Mouse (Mus musculus) retina, embryonic 14.5 days (tissue): Measurements from ENCODE around the gene Cpm.
"Not testable (repeated sequence)": the region's sequence is repeated elsewhere in the genome, so short reads cannot be mapped to it uniquely, and the experiment has no call there.

Experiments used
- DNase-seq: peaks from one replicate; pipeline ENCODE4 v3.0.0-alpha.2; 2015; ENCODE audit warnings: low spot score

Cpm gene

DNA sequence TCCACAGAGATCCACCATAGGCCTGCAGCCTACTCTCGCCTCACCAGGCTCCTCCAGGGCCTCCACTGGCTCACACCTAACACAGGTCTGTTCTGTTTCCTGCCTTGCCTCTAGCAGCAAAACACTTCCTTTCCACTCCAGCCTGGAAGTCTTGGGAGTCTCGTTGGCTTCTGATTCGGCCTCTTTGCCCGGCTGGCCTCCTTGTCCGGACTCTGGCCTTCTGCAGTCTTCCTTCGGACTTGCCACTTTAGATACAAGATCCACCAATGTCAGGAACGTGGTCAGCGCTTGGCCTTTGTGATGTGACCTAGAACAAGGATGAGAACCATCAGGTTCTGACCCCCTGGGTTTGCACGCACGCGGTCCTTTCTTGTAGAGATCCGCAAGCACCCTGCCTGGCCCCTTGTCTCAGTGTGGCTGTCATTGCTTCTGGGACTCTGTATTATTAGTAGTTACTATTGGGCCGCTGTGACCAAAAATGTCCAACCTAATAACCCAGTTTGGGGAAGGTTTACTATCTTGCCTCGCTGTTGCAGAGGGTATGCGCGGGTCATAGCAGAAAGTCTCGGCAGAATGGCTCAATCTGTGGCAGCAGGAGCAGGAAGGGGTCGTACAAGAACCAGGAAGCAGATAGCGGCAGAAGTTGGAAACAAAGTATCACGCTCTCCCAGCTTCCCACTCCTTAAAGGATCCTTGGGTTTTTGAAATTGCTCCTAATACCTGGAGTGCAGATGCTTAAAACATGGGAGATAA is 22.1 kb upstream of the Cpm start:
- no peak for DNase-seq

- DNase-seq, result no peak
Measured at GRCm38 (mm10) chr10:117607804-117608279, 21.5 kb upstream of the Cpm start.

- no peak for DNase-seq
Measured at GRCm38 (mm10) chr10:117608487-117608886, 20.8 kb upstream of the Cpm start.

DNA sequence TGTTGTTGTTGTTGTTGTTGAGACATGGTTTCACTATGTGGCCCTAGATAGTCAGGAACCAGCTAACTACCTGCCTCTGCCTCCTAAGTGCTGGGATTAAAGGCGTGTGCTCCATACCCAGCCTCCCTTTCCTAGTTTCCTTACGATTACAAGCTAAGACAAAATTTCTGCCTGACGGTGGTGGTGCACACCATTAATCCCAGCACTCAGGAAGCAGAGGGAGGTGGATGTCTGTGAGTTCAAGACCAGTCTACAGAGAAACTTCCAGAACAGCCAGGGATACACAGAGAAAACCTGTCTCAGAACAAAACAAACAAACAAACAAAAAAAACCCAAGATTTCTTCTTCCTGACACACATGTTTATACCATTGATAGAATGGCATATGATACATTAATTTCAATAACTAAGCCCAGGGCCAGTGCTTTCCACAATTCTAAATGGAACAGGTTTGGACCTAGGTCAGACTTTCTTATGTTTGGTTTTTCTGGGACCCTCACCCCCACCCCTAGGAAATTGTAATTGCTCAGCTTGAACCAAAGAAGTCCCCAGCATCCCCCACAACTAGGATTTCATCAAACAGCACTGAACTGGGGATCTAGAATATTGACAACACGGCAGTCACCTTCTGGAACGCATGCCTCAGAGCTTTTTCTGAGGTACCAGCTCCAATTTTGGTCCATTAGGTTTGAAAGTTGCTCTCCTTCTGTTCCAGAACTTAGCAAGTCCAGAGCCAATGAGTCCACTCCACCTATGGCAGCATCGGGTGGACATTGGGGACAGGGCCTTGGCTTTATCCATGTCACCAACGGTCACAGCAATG is 20.1 kb upstream of the Cpm start:
- DNase-seq, result no peak

DNA sequence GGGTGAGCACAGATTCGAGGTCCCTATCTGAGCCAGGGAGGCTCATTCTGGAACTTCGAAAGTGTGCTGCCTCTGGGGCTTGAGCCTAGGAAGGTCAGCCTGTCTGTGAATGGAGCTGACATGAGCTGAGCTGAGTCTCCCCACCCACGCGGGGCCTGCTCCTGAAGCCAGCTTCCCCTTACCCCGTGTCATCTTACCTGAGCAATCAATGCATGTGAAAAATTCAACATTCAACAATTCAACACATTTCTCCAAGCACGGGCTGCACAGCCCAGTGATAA is 19.6 kb upstream of the Cpm start:
- no peak for DNase-seq

DNA sequence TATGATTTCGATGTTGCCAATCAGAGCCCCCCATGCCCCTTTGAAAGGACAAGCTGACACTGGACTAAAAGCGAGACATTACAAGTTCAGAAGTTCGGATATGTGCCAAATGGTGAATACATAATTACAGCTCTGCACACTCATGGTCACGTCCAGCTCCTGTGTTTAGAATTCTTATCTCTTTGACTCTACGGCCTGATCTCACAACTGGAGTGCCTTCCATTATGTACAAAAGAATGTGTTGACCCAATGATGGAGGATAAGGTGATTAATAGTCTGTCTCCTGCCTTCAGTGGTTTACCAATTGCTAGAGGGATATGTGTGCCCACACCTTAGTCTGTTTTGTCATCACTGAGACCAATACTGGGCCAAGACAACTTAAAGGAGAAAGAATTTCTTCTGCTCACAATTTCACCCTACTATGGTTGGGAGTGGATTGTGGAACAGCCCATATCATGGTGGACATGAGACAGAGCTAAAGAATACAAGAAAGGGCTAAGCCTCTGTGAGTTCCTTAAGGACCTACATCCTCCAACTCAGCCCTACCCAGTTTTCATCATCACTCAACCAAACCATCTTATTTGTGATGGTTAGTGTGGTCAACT is 19.0 kb upstream of the Cpm start:
- DNase-seq, result no peak

DNA sequence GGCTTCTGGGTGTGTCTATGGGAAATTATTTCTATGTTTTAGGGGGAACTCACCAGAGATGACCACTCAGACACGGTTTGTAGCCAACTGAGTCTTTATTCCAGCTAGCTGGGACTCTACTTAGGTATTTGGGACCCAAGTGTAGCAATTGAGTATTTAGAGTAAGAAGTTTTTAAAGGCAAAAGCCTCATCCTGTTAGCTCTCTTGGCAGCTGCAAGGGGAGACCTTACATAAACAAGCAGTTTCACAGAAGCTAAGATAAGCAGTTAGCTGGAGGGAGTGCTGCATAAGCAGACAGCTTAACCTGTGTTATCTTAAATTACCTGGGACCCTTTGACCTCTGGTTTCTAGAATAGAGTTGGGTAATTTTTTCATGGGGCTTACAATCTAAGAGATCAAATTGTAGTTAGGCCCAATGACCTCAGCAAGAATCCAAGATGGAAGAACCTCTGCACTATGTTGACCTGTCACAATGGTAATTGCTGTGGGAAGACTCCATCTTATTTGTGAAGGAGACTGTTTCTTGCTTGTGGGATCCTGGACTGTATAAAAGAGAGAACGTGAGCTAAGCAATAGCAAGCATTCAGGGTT is 18.4 kb upstream of the Cpm start:
- DNase-seq, result no peak

DNA sequence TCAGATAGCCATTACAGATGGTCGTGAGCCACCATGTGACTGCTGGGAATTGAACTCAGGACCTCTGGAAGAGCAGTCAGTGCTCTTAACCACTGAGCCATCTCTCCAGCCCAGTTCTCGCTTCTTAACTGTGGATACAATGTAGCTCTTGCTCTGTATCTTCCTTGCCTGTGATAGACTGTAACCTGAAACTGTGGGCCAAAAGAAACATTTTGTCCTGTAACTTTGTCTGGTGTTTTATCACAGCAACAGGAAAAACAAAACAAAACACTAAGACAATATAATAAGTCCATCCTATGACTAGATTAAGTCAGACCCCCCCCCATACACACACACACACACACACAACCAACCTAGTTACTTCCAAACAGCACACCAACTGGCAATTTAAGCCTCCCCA is 17.8 kb upstream of the Cpm start:
- DNase-seq, result no peak

GRCm38 (mm10) chr10:117611976-117612375 is 17.3 kb upstream of the Cpm start:
- no peak for DNase-seq

GRCm38 (mm10) chr10:117612621-117613584 is 16.4 kb upstream of the Cpm start:
- no peak for DNase-seq

- DNase-seq, result no peak
Measured at GRCm38 (mm10) chr10:117613960-117614359, 15.3 kb upstream of the Cpm start.

- DNase-seq, result no peak
Measured at GRCm38 (mm10) chr10:117614387-117614786, 14.9 kb upstream of the Cpm start.

DNA sequence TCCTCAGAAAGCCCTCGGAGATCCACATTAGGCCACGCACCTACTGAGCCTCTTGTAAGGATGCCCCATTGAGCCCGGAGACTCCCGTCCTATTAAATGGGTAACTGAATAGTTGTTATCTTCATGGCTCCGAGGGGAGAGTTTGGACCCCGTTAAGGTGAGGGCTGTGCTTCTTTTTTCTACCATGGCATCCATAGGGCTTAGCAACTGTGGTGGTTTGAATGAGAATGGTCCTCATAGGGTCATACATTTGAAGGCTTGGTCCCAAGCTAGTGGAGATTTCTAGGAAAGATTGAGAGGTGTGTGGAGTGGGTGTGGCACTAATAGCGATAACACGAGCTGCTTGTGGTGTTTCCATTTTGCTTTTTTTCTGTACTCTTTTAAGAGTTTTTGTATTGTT is 14.1 kb upstream of the Cpm start:
- no peak for DNase-seq

DNA sequence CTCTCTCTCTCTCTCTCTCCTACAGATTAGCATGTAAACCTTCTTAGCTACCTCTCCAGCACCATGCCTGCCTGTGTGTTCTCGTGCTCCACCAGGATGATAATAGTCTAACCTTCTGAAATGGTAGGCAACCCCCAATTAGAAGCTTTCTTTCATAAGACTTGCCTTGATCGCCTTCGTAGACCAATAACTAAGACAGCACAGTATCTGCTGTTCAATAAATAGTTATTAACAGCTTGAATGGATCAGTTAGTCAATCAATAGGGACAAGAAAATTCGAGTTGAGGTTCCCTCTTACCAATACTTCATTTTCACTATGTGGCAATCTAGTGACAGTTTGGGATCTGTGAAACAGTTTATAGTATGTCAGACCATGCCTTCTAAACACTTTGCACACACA is 13.6 kb upstream of the Cpm start:
- no peak for DNase-seq

- no peak for DNase-seq
Measured at GRCm38 (mm10) chr10:117616191-117616680, 13.1 kb upstream of the Cpm start.

DNA sequence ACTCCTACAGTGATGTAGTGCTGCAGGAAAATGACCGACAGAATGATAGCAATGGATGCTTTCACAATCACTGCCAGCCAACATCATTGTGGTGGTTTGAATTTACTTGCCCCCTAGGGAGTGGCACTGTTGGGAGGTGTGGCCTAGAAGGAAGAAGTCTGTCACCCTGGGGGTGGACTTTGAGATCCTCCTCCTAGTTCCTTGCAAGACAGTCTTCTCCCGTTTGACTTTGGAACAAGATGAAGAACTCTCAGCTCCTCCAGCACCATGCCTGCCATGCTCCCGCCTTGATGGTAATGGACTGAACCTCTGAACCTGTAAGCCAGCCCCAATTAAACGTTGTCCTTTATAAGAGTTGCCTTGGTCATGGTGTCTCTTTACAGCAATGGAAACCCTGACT is 12.5 kb upstream of the Cpm start:
- not testable (repeated sequence) for DNase-seq

- DNase-seq, result no peak
Measured at GRCm38 (mm10) chr10:117617568-117618345, 11.5 kb upstream of the Cpm start.

DNA sequence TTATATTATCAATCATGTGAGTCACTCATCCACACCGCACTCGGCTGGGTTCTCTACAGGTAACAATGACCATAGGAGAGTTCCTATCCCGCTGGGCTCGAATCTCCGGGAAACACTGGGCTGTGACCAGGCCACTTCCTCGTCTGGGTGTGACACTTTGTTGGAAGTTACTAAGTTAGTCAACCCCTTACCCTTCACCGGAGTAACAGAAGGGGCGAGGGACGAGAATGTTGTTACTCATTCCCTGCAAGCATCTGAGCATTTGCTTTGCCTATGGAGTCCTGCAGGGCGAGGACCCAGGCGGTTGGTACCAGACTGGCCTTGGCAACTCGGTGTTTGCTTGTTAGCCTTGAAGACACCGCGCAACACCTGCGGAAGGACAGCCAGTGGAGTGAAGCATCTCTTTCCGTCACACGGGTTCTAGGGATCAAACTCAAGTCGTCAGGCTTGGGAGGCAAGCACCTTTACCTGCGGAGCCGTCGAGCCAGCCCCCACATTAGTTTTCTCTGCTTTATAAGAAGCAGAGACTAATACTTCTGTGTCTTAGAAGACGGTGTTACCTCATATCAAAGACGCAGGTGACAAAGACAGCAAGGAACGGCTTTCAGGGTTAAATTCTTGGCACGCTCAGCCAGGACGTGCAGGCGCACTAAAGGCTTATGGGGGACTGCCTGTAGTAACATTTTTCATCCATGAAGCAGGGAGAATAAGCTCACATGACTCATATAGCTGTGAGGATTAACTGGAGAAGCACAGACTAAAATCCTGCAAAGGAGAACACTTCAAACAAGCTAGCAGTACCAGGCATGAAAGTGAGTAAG is 10.0 kb upstream of the Cpm start:
- DNase-seq, result no peak

- no peak for DNase-seq
Measured at GRCm38 (mm10) chr10:117619862-117620179, 9.5 kb upstream of the Cpm start.

- no peak for DNase-seq
Measured at GRCm38 (mm10) chr10:117620530-117620929, 8.8 kb upstream of the Cpm start.
